Mouse (Mus musculus): Measurements from ENCODE around the gene Ccl28. TPM values are rescaled to one million over a fixed set of nuclear protein-coding genes. Genes with fewer than 3 reads are reported as not detected.
A peak's percentile ranks its signal among the peaks of the same experiment; 100 is the strongest.
"Not testable (repeated sequence)": the region's sequence is repeated elsewhere in the genome, so short reads cannot be mapped to it uniquely, and the experiment has no call there.

The Ccl28 gene
- polyA plus RNA-seq, 1 experiment from 2014 or later, result not detected

DNA sequence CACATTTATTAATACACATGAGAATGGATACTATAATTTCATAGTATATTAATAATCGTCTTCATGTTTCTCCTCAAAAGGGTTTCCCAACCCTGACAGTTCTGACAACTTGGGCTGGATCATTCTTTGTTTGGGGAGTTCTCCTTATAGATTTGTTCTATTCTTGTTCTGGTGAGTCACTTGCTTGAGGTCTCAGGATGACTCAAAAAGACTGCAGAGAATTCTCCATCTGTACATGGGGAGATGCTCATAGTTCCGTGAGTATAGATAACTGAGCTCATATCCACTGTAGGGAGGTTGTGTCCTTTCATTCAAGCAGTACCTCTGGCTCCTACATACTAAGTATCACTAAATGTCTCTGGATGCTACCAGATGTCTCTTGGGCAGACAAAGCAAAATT, 31.1 kb downstream of the Ccl28 start:
- WGBS (ENCODE audit: insufficient replicate concordance), result 66% methylated on average over 2 of the region's 2 CpGs
- DNase-seq (no peak), ATAC-seq (ENCODE audit: low read depth) (no peak)
- Histone ChIP-seq H3K9me3 (replicated peaks) (no peaks in the 10 kb centered on the region), H3K36me3 (no peaks in the 10 kb centered on the region), H3K4me2 (no peak overlapping the region), H3K9ac (no peak overlapping the region), H3K4me3 (replicated peaks) (no peak overlapping the region), H3K27ac (no peak overlapping the region), H3K27me3 (no peaks in the 10 kb centered on the region), H3K4me1 (replicated peaks) (no peaks in the 10 kb centered on the region)

GRCm38 (mm10) chr13:119656246-119656645, 32.6 kb downstream of the Ccl28 start:
- no peak for ATAC-seq (ENCODE audit: low read depth)
- Histone ChIP-seq H3K27ac (no peak overlapping the region), H3K9me3 (replicated peaks) (no peaks in the 10 kb centered on the region), H3K36me3 (no peaks in the 10 kb centered on the region), H3K27me3 (no peaks in the 10 kb centered on the region), H3K4me2 (no peak overlapping the region), H3K4me1 (replicated peaks) (no peaks in the 10 kb centered on the region), H3K9ac (no peak overlapping the region), H3K4me3 (replicated peaks) (no peak overlapping the region)
- 42% methylated on average over 2 of the region's 2 CpGs for WGBS (ENCODE audit: insufficient replicate concordance)
- DNase-seq, result no peak

DNA sequence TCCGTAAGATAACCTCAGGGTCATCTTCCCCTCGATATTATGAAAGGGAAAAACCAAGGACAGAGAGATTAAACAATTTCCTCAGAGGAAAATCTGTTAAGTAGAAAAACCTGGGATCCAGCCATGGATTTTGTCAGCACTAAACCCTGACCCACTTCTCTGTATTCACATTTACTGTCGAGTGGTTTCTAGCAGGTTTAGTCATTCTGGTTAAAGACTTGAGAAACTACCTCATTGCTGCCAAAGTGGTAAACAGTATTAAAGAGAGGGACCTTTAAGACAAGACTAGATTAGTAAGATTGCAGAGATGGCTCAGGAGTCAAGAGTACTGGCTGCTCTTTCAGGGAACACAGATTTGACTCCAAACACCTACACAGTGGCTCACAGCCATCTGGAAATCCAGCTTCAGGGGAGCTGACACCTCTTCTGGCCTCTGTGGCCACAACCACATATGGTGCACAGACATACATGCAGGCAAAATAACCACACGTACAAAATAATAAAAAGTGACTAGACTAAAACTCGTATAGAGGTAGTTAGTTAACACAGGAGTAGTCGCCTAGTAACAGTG, 33.3 kb downstream of the Ccl28 start:
- no peak overlapping the region for H3K27ac ChIP-seq
- no peaks in the 10 kb centered on the region for H3K4me1 ChIP-seq (replicated peaks)
- ATAC-seq (ENCODE audit: low read depth), result no peak
- H3K9ac ChIP-seq, result no peak overlapping the region
- WGBS (ENCODE audit: insufficient replicate concordance), result 58% methylated on average over 6 of the region's 6 CpGs
- no peak overlapping the region for H3K4me2 ChIP-seq
- no peaks in the 10 kb centered on the region for H3K27me3 ChIP-seq
- DNase-seq, result no peak
- H3K9me3 ChIP-seq (replicated peaks), result no peaks in the 10 kb centered on the region
- no peaks in the 10 kb centered on the region for H3K36me3 ChIP-seq
- H3K4me3 ChIP-seq (replicated peaks), result no peak overlapping the region

- not testable (repeated sequence) for ATAC-seq (ENCODE audit: low read depth); H3K4me1 ChIP-seq (replicated peaks); H3K36me3 ChIP-seq; H3K9ac ChIP-seq; H3K27ac ChIP-seq; H3K27me3 ChIP-seq; H3K4me2 ChIP-seq; H3K9me3 ChIP-seq (replicated peaks); H3K4me3 ChIP-seq (replicated peaks)
- WGBS (ENCODE audit: insufficient replicate concordance), result 65% methylated on average over 6 of the region's 9 CpGs
- DNase-seq, result peak; percentile 7
Observed at GRCm38 (mm10) chr13:119661420-119661819, 37.8 kb downstream of the Ccl28 start.

- H3K9me3 ChIP-seq (replicated peaks), result no peaks in the 10 kb centered on the region
- no peaks in the 10 kb centered on the region for H3K4me1 ChIP-seq (replicated peaks)
- no peak overlapping the region for H3K9ac ChIP-seq
- ATAC-seq (ENCODE audit: low read depth), result no peak
- WGBS (ENCODE audit: insufficient replicate concordance), result 69% methylated on average over 8 of the region's 8 CpGs
- H3K4me3 ChIP-seq (replicated peaks), result no peak overlapping the region
- no peaks in the 10 kb centered on the region for H3K27me3 ChIP-seq
- H3K36me3 ChIP-seq, result no peaks in the 10 kb centered on the region
- DNase-seq, result no peak
- H3K27ac ChIP-seq, result no peak overlapping the region
- H3K4me2 ChIP-seq, result no peak overlapping the region
Observed at GRCm38 (mm10) chr13:119678794-119679193, 55.2 kb downstream of the Ccl28 start.

- H3K36me3 ChIP-seq, result no peaks in the 10 kb centered on the region
- no peak overlapping the region for H3K4me2 ChIP-seq
- no peak overlapping the region for H3K4me3 ChIP-seq (replicated peaks)
- H3K27ac ChIP-seq, result no peak overlapping the region
- H3K9ac ChIP-seq, result no peak overlapping the region
- no peaks in the 10 kb centered on the region for H3K9me3 ChIP-seq (replicated peaks)
- no peak for DNase-seq
- no peak for ATAC-seq (ENCODE audit: low read depth)
- no peaks in the 10 kb centered on the region for H3K4me1 ChIP-seq (replicated peaks)
- 69% methylated on average over 2 of the region's 2 CpGs for WGBS (ENCODE audit: insufficient replicate concordance)
- no peaks in the 10 kb centered on the region for H3K27me3 ChIP-seq
Observed at GRCm38 (mm10) chr13:119679721-119680120, 56.1 kb downstream of the Ccl28 start.

DNA sequence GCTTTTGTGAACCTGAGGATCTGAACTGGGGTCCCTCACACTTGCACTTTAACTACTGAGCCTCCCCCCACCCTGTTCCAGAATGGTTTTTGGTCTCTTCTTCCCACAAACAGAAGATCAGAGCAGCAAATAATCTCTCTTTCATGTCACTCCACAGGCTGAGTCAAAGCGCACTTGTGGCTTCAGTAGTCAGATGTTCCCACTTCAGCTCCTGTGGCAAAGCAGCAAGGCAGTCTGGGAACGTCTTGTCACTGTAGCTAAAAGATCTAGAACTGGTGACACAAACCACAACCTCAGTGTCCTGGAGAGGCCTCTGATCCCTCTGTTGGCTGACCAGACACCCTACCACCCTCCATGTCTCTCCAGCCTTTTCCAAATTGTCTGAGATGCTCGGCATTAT, 57.5 kb downstream of the Ccl28 start:
- WGBS (ENCODE audit: insufficient replicate concordance), result 42% methylated on average over 3 of the region's 3 CpGs

DNA sequence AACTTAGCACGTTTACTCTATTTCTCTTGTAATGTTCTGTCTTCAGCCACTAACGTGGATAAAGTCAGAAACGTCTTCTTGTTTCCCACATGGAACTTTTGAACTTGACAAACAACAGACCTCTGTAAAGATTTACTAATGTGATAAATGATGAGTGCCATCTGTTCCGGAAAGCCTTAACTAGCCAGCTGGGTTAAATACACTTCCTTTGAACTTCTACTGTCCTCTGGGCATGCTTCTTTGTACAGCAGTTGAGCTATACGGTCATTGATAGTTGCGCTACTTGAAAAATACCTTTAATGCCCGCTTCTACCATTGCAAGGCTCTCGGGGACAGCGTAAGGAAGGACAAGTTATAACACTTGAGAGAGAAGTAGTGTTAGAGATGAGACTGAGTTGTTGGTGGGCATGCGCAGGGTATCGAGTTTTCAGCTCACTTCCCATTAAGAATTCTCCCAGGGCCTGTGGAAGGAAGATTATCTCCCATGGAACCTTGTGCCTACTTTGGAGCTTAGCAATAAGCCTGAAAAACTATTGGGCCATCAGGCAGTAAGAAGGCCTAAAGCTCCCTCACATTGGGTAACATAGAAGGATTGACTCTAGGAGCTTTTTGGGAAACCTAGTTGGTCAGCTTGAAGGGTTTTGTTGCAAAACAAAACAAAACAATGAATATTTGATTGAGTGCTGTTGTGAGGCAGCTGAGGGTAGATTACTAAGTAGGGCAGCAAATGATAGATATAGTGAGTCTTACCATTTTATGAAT, 61.0 kb downstream of the Ccl28 start:
- H3K4me3 ChIP-seq (replicated peaks), result no peak overlapping the region
- no peak for DNase-seq
- H3K27me3 ChIP-seq, result no peaks in the 10 kb centered on the region
- 73% methylated on average over 11 of the region's 11 CpGs for WGBS (ENCODE audit: insufficient replicate concordance)
- H3K4me1 ChIP-seq (replicated peaks), result 0 out of 2 replicates have a peak, but pooled peaks cover 3% of the 10 kb centered on the region
- H3K9ac ChIP-seq, result no peak overlapping the region
- H3K4me2 ChIP-seq, result no peak overlapping the region
- ATAC-seq (ENCODE audit: low read depth), result no peak
- H3K27ac ChIP-seq, result no peak overlapping the region
- H3K36me3 ChIP-seq, result no peaks in the 10 kb centered on the region
- no peaks in the 10 kb centered on the region for H3K9me3 ChIP-seq (replicated peaks)

More for the DNA sequence above, 57.5 kb downstream of the Ccl28 start:
- H3K4me2 ChIP-seq, result no peak overlapping the region
- no peaks in the 10 kb centered on the region for H3K9me3 ChIP-seq (replicated peaks)
- H3K4me1 ChIP-seq (replicated peaks), result no peaks in the 10 kb centered on the region
- H3K4me3 ChIP-seq (replicated peaks), result no peak overlapping the region
- H3K27me3 ChIP-seq, result no peaks in the 10 kb centered on the region
- ATAC-seq (ENCODE audit: low read depth) (no peak), DNase-seq (no peak)
- H3K9ac ChIP-seq, result no peak overlapping the region
- no peak overlapping the region for H3K27ac ChIP-seq
- H3K36me3 ChIP-seq, result no peaks in the 10 kb centered on the region

GRCm38 (mm10) chr13:119689709-119690038, 66.1 kb downstream of the Ccl28 start:
- ATAC-seq (ENCODE audit: low read depth) (no peak), DNase-seq (no peak)
- no peaks in the 10 kb centered on the region for H3K27me3 ChIP-seq
- peak overlapping the region; percentile 93 for H3K4me3 ChIP-seq (replicated peaks)
- peak overlapping the region; percentile 86 for H3K4me2 ChIP-seq
- H3K36me3 ChIP-seq, result 0 out of 2 replicates have a peak, but pooled peaks cover 4% of the 10 kb centered on the region
- H3K27ac ChIP-seq, result peak overlapping the region; percentile 36; the same call in 1 of the 2 replicates
- 13% methylated on average over 5 of the region's 5 CpGs for WGBS (ENCODE audit: insufficient replicate concordance)
- H3K9ac ChIP-seq, result no peak overlapping the region
- H3K9me3 ChIP-seq (replicated peaks), result no peaks in the 10 kb centered on the region
- peaks cover 21% of the 10 kb centered on the region for H3K4me1 ChIP-seq (replicated peaks)

DNA sequence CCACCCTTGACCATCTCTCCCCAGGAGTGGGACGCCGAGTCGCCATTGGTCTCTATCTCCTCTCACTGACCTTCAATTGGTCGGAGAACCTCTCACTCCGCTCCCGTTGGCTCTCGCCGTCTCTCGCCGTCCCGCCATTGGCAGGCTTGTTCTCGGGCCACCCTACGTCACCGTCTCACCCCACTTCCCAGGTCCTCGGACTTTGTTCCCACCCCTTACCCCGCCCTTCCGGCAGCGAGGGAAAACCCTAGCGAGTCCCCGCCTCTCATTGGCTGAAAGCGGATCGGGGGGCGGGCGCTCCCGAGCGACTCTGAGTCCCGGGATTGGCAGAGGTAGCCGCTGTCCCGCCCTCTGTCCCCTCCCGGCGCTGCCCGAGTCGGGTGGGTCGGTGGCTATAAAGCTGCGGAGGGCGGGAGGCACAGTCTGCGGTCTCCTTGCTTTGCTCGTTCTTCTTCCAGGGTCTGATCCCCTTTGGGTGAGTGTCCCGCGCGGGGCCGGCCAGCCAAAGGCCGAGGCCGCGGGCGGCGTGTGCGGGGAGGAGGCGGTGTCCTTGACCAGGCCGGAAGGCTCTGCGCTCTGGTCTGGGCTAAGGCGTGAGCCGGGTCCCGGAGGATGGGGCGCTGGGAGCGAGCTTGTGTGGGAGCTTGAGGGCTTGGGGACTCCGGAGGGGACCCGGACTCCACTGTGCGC, 66.6 kb downstream of the Ccl28 start, which contains the start of gene Hmgcs1:
TSS of gene Hmgcs1 (plus strand) at position 341 of the 690 bp plus-strand sequence.
- H3K9me3 ChIP-seq (replicated peaks), result no peaks in the 10 kb centered on the region
- peak within 1 kb of the TSS; percentile 90 for H3K9ac ChIP-seq
- peak within 1 kb of the TSS; percentile 86 for H3K4me2 ChIP-seq
- peak within 1 kb of the TSS; percentile 84 for H3K27ac ChIP-seq
- 0 out of 2 replicates have a peak, but pooled peaks cover 4% of the 10 kb centered on the region for H3K36me3 ChIP-seq
- ATAC-seq (ENCODE audit: low read depth) (peak; percentile 98), DNase-seq (peak; percentile 97)
- no peaks in the 10 kb centered on the region for H3K27me3 ChIP-seq
- peaks cover 21% of the 10 kb centered on the region for H3K4me1 ChIP-seq (replicated peaks)
- WGBS (ENCODE audit: insufficient replicate concordance), result under 1% methylated on average over 59 of the region's 59 CpGs
- H3K4me3 ChIP-seq (replicated peaks), result peak within 1 kb of the TSS; percentile 93

DNA sequence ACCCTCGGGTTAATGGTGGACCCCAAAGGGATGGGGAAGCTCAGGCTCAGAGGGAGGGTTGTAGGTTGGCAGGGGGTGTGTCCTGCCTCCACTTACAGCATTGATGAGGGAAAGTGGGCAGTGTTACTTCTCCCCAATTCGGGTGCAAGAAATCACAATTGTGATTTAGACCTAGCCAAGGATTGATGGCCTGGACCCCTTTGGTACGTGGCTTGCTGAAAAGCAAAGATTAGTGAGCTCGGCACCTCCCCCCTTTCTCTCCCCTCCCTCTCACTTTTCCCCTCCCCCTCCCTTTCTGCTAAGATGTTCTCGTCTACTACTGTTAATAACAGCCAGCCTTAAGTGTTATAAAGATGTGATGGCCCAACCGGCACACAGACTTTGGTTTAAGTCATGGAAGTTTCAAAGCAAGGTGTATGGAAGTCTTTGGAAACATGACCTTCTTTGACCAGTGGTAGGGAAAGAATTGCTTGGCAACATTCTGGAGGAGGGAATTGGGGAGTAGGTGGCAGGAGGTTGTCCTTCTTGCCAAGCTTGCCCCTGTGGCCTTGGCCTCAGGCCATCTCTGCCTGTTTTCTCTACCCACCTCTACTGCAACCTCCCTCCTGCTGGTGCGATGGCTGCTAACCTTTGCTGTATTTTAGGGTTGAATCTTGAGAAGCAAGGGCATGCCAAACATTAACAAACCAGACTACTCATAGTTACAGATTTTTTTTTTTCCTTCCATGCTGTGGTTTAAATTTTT, 67.4 kb downstream of the Ccl28 start:
- 12% methylated on average over 7 of the region's 7 CpGs for WGBS (ENCODE audit: insufficient replicate concordance)

More for the DNA sequence above, 67.4 kb downstream of the Ccl28 start:
- Histone ChIP-seq H3K9ac (peak overlapping the region; percentile 90), H3K4me3 (replicated peaks) (peak overlapping the region; percentile 93), H3K4me2 (peak overlapping the region; percentile 86), H3K4me1 (replicated peaks) (peaks cover 21% of the 10 kb centered on the region), H3K27ac (peak overlapping the region; percentile 84), H3K9me3 (replicated peaks) (no peaks in the 10 kb centered on the region), H3K36me3 (0 out of 2 replicates have a peak, but pooled peaks cover 4% of the 10 kb centered on the region), H3K27me3 (no peaks in the 10 kb centered on the region)
- ATAC-seq (ENCODE audit: low read depth) (no peak), DNase-seq (no peak)
